Comparison of ENCODE assay signal across 10 mouse cellular contexts in genomic region chr8:121897205-121897604, GRCm38 (mm10). TPM values are rescaled to one million over a fixed set of nuclear protein-coding genes. Genes with fewer than 3 reads are reported as not detected.
DNase-seq lines count a peak whose midpoint lies in the region; ATAC-seq lines count a peak whose summit lies in the region.
"Had no signal": no experiment of that assay in that cellular context is flagged by ENCODE, and none has a peak within 500 bp of the region (broad histone marks: within the 10 kb centered on the region; RNA-seq: fewer than 3 reads in every experiment).

No protein-coding gene starts in this region.

- no peak for ATAC-seq in heart, embryonic 11.5 days (replicated peaks; ENCODE audit: insufficient number of reproducible peaks, low FRiP score, low TSS enrichment)
- ATAC-seq in midbrain, embryonic 16.5 days, result no peak
- ATAC-seq in intestine, embryonic 15.5 days, result no peak
- no peak for ATAC-seq in stomach, embryonic 15.5 days (ENCODE audit: insufficient read depth, low FRiP score, low read depth)

- no peaks in the 10 kb centered on the region for H3K36me3 ChIP-seq in heart, embryonic 11.5 days (ENCODE audit: control insufficient read depth, insufficient read depth, low read length)
- H3K36me3 ChIP-seq in midbrain, embryonic 10.5 days, result peaks cover 36% of the 10 kb centered on the region
- H3K36me3 ChIP-seq in midbrain, embryonic 16.5 days (ENCODE audit: control insufficient read depth, insufficient read depth, low read length), result no peaks in the 10 kb centered on the region
- peaks cover 8% of the 10 kb centered on the region for H3K36me3 ChIP-seq in intestine, embryonic 15.5 days
- H3K36me3 ChIP-seq in stomach, embryonic 15.5 days, result no peaks in the 10 kb centered on the region

- no peak overlapping the region for H3K27ac ChIP-seq in heart, embryonic 11.5 days (ENCODE audit: low read depth, low read length)
- peak overlapping the region; percentile 84 for H3K27ac ChIP-seq in midbrain, embryonic 10.5 days (replicated peaks)
- no peak overlapping the region for H3K27ac ChIP-seq in midbrain, embryonic 16.5 days (ENCODE audit: low read length)
- H3K27ac ChIP-seq in intestine, embryonic 15.5 days, result peak overlapping the region; percentile 94
- H3K27ac ChIP-seq in stomach, embryonic 15.5 days, result peak overlapping the region; percentile 96

- 0 out of 2 replicates have a peak overlapping the region, but pooled peaks have one; percentile 57 for H3K9ac ChIP-seq in heart, embryonic 11.5 days (ENCODE audit: low read depth, low read length)
- no peak overlapping the region for H3K9ac ChIP-seq in midbrain, embryonic 16.5 days (ENCODE audit: low read depth, low read length)
- peak overlapping the region; percentile 28 for H3K9ac ChIP-seq in intestine, embryonic 15.5 days
- H3K9ac ChIP-seq in stomach, embryonic 15.5 days, result no peak overlapping the region

- 82% methylated on average over 9 of the region's 9 CpGs for WGBS in heart, embryonic 11.5 days (ENCODE audit: insufficient replicate concordance)
- 78% methylated on average over 9 of the region's 9 CpGs for WGBS in midbrain, embryonic 10.5 days
- 78% methylated on average over 9 of the region's 9 CpGs for WGBS in midbrain, embryonic 16.5 days
- 56% methylated on average over 9 of the region's 9 CpGs for WGBS in intestine, embryonic 15.5 days
- WGBS in stomach, embryonic 15.5 days, result 63% methylated on average over 9 of the region's 9 CpGs

- H3K27me3 ChIP-seq in heart, embryonic 11.5 days (ENCODE audit: control insufficient read depth, insufficient read depth, low read length), result no peaks in the 10 kb centered on the region
- H3K27me3 ChIP-seq in midbrain, embryonic 10.5 days (ENCODE audit: low read depth, poor library complexity, severe bottlenecking), result no peaks in the 10 kb centered on the region
- H3K27me3 ChIP-seq in midbrain, embryonic 16.5 days (ENCODE audit: control insufficient read depth, insufficient read depth, low read depth, low read length), result no peaks in the 10 kb centered on the region
- no peaks in the 10 kb centered on the region for H3K27me3 ChIP-seq in intestine, embryonic 15.5 days (replicated peaks)
- no peaks in the 10 kb centered on the region for H3K27me3 ChIP-seq in stomach, embryonic 15.5 days (replicated peaks)

- H3K4me1 ChIP-seq in heart, embryonic 11.5 days (ENCODE audit: control insufficient read depth, insufficient read depth, low read length), result peaks cover 48% of the 10 kb centered on the region
- peaks cover 66% of the 10 kb centered on the region for H3K4me1 ChIP-seq in midbrain, embryonic 10.5 days
- peaks cover 23% of the 10 kb centered on the region for H3K4me1 ChIP-seq in midbrain, embryonic 16.5 days (ENCODE audit: control insufficient read depth, insufficient read depth, low read length)
- H3K4me1 ChIP-seq in intestine, embryonic 15.5 days (replicated peaks), result peaks cover 47% of the 10 kb centered on the region
- H3K4me1 ChIP-seq in stomach, embryonic 15.5 days, result peaks cover 47% of the 10 kb centered on the region

- H3K9me3 ChIP-seq in heart, embryonic 11.5 days (replicated peaks; ENCODE audit: control insufficient read depth, low read length), result no peaks in the 10 kb centered on the region
- no peaks in the 10 kb centered on the region for H3K9me3 ChIP-seq in midbrain, embryonic 10.5 days (replicated peaks)
- H3K9me3 ChIP-seq in midbrain, embryonic 16.5 days (replicated peaks; ENCODE audit: control insufficient read depth, low read length, poor library complexity, severe bottlenecking), result no peaks in the 10 kb centered on the region
- no peaks in the 10 kb centered on the region for H3K9me3 ChIP-seq in intestine, embryonic 15.5 days
- H3K9me3 ChIP-seq in stomach, embryonic 15.5 days, result no peaks in the 10 kb centered on the region

- no peak for DNase-seq in heart, adult 11 months
- DNase-seq in midbrain, embryonic 10.5 days (ENCODE audit: low spot score), result no peak
- no peak for DNase-seq in right cerebral cortex, postnatal 4 days
- no peak for DNase-seq in embryo, embryonic 10 days (ENCODE audit: low spot score)

- peak overlapping the region; percentile 54; the same call in 1 of the 2 replicates for H3K4me2 ChIP-seq in heart, embryonic 11.5 days
- no peak overlapping the region; the same call in 1 of the 2 replicates for H3K4me2 ChIP-seq in midbrain, embryonic 16.5 days (ENCODE audit: low read length)
- peak overlapping the region; percentile 51 for H3K4me2 ChIP-seq in intestine, embryonic 15.5 days (replicated peaks)
- H3K4me2 ChIP-seq in stomach, embryonic 15.5 days, result peak overlapping the region; percentile 49; the same call in 1 of the 2 replicates

- no peak overlapping the region for H3K4me3 ChIP-seq in heart, embryonic 11.5 days (ENCODE audit: low read depth, low read length)
- peak overlapping the region; percentile 1; the same call in 1 of the 2 replicates for H3K4me3 ChIP-seq in midbrain, embryonic 10.5 days
- H3K4me3 ChIP-seq in midbrain, embryonic 16.5 days (ENCODE audit: low read depth, low read length), result no peak overlapping the region
- H3K4me3 ChIP-seq in intestine, embryonic 15.5 days (replicated peaks), result no peak overlapping the region
- no peak overlapping the region for H3K4me3 ChIP-seq in stomach, embryonic 15.5 days (replicated peaks)

RNA-seq across cellular contexts. Expression of gene Slc7a5, which starts 10.3 kb away (rescaled TPM):
- polyA plus RNA-seq in heart, embryonic 11.5 days (2014; fragmentation: Nextera tagmentation; extraction: Ambion mirVana), result 17.0 and 18.4 TPM in 2 replicates
- 29.3 and 32.7 TPM in 2 replicates for polyA plus RNA-seq in midbrain, embryonic 10.5 days (2016; fragmentation: Nextera tagmentation; extraction: Ambion mirVana)
- 48.9 and 50.8 TPM in 2 replicates for polyA plus RNA-seq in midbrain, embryonic 16.5 days (2015; fragmentation: Nextera tagmentation; extraction: Ambion mirVana)
- polyA plus RNA-seq in intestine, embryonic 15.5 days (2015; fragmentation: Nextera tagmentation; extraction: Ambion mirVana), result 17.9 and 18.1 TPM in 2 replicates
- 22.7 and 26.6 TPM in 2 replicates for polyA plus RNA-seq in stomach, embryonic 15.5 days (2015; fragmentation: Nextera tagmentation; extraction: Ambion mirVana)

RNA-seq across cellular contexts. Expression of gene Car5a, which starts 47.5 kb away (rescaled TPM):
- polyA plus RNA-seq in heart, embryonic 11.5 days (2014; fragmentation: Nextera tagmentation; extraction: Ambion mirVana), result 0.17 TPM in 1 of 2 replicates, not detected in the other
- polyA plus RNA-seq in midbrain, embryonic 10.5 days (2016; fragmentation: Nextera tagmentation; extraction: Ambion mirVana), result 0.27 and 0.30 TPM in 2 replicates
- polyA plus RNA-seq in midbrain, embryonic 16.5 days (2015; fragmentation: Nextera tagmentation; extraction: Ambion mirVana), result 0.55 and 0.60 TPM in 2 replicates
- polyA plus RNA-seq in intestine, embryonic 15.5 days (2015; fragmentation: Nextera tagmentation; extraction: Ambion mirVana), result 0.21 and 0.33 TPM in 2 replicates
- 0.21 and 0.22 TPM in 2 replicates for polyA plus RNA-seq in stomach, embryonic 15.5 days (2015; fragmentation: Nextera tagmentation; extraction: Ambion mirVana)
- polyA plus RNA-seq: embryonic facial prominence, embryonic 14.5 days; heart, postnatal 0 days had no signal

RNA-seq across cellular contexts. Expression of gene Banp, which starts 52.3 kb away (rescaled TPM):
- 39.7 and 40.1 TPM in 2 replicates for polyA plus RNA-seq in heart, embryonic 11.5 days (2014; fragmentation: Nextera tagmentation; extraction: Ambion mirVana)
- 53.2 and 64.6 TPM in 2 replicates for polyA plus RNA-seq in midbrain, embryonic 10.5 days (2016; fragmentation: Nextera tagmentation; extraction: Ambion mirVana)
- polyA plus RNA-seq in midbrain, embryonic 16.5 days (2015; fragmentation: Nextera tagmentation; extraction: Ambion mirVana), result 54.7 and 55.7 TPM in 2 replicates
- polyA plus RNA-seq in intestine, embryonic 15.5 days (2015; fragmentation: Nextera tagmentation; extraction: Ambion mirVana), result 32.4 and 34.1 TPM in 2 replicates
- polyA plus RNA-seq in stomach, embryonic 15.5 days (2015; fragmentation: Nextera tagmentation; extraction: Ambion mirVana), result 35.6 and 36.3 TPM in 2 replicates

Comparison
In these comparisons a context has a peak if more than half of its experiments do, and no peak if none do; other contexts are left out.
1. H3K27ac ChIP-seq: peak in midbrain, embryonic 10.5 days (single experiment), intestine, embryonic 15.5 days (single experiment) and stomach, embryonic 15.5 days (single experiment); none in heart, embryonic 11.5 days (single experiment) and midbrain, embryonic 16.5 days (single experiment).
2. H3K9ac ChIP-seq: peak in heart, embryonic 11.5 days (single experiment) and intestine, embryonic 15.5 days (single experiment); none in midbrain, embryonic 16.5 days (single experiment) and stomach, embryonic 15.5 days (single experiment).